Mouse (Mus musculus) heart, postnatal 36 days (tissue): ENCODE data around the gene Vps33a. TPM values are rescaled to one million over a fixed set of nuclear protein-coding genes. Genes with fewer than 3 reads are reported as not detected.

Experiments
- microRNA-seq, 2 experiments: library from miRNA; unstranded; fragments of <30 nt; microRNA quantifications; one replicate each; pipeline ENCODE4 v1.2.0; 2021; ENCODE audit warnings: borderline number of aligned reads in 2 of 2
- total RNA-seq, 2 experiments: library from RNA; stranded (reverse); gene quantifications; 2 replicates each; pipeline ENCODE4 v1.2.3; 2021

The Vps33a gene
- total RNA-seq, 2 experiments from 2014 or later = 31.1 to 44.9 TPM

Small RNA genes within 50 kb of the gene (microRNA-seq; reads per million reads assigned to microRNA genes)
- 3.4 to 4.3 reads per million in 2 experiments for gene Mir7647

Other genes with a start within 250 kb of the Vps33a start
- gene Bcl7a, start 229.2 kb downstream of the Vps33a start, total RNA-seq = 10 to 100 TPM in 1 of 2 experiments, 1 to 10 TPM in 1; 7.1 to 12.3 TPM
- 10 to 100 TPM; 30.4 to 31.8 TPM for gene Mlxip, start 178.2 kb downstream of the Vps33a start, total RNA-seq
- not detected for gene Lrrc43, start 83.7 kb downstream of the Vps33a start, total RNA-seq
- gene Il31, start 83.5 kb downstream of the Vps33a start, total RNA-seq = not detected
- gene B3gnt4, start 62.6 kb downstream of the Vps33a start, total RNA-seq = not detected
- gene Diablo, start 48.9 kb downstream of the Vps33a start, total RNA-seq = 10 to 100 TPM; 63.0 to 67.5 TPM
- gene Gm49027, start 47.5 kb downstream of the Vps33a start, total RNA-seq = not detected
- 100 to 1,000 TPM; 164 to 217 TPM for gene Clip1, start 111.6 kb upstream of the Vps33a start, total RNA-seq
- 10 to 100 TPM; 22.6 to 25.0 TPM for gene Zcchc8, start 148.1 kb upstream of the Vps33a start, total RNA-seq
- 10 to 100 TPM; 45.1 to 48.1 TPM for gene Rsrc2, start 176.4 kb upstream of the Vps33a start, total RNA-seq
- under 1 TPM; 0.19 to 0.78 TPM for gene Kntc1, start 176.7 kb upstream of the Vps33a start, total RNA-seq